Mouse (Mus musculus): ENCODE data around the gene Morc1.

DNA sequence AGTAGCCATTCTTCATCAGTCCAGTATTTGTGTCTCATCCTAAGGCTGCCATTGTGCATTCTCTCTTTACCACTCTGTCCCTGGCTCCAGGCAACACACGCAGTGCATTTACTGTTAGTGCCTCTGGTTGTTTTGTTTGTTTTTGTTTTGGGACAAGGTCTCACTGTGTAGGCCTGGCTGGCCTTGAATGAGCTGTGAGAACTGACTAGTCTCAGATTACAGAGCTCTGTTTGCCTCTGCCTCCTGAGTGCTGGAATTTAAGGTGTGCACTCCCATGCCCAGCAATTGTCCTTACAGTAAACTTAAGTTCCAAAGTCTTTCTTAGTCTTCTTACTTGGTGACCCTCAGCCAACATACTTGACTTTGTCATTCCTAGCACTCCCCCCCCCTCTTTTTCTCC, 182.7 kb downstream of the Morc1 start:
- no peak for TF ChIP-seq POLR2A (IDR thresholded peaks at IDR 0.05; ENCODE audit: borderline replicate concordance, extremely low read depth, insufficient read depth, insufficient read length, poor library complexity, severe bottlenecking)
- TF ChIP-seq CTCF (IDR thresholded peaks at IDR 0.05; ENCODE audit: borderline replicate concordance, extremely low read depth, insufficient read depth, insufficient read length) = no peak
